Mouse (Mus musculus): ENCODE measurements around the gene Ktn1.

GRCm38 (mm10) chr14:47655444-47655843 lies 7.2 kb downstream of the Ktn1 start:
- TF ChIP-seq CTCF (conservative IDR thresholded peaks at IDR 0.05; ENCODE audit: insufficient read depth, insufficient read length, low read depth, low read length) (no peak), POLR2A (IDR thresholded peaks at IDR 0.05; ENCODE audit: low read depth, low read length) (no peak)

All from kidney, adult 2 months (tissue).